Mouse (Mus musculus) bone marrow macrophage, adult 2 months (primary cell): ENCODE measurements at regions not wholly inside any gene's neighbourhood (a gene's known extent, or its start where the extent isn't known, plus 50 kb on each side); places are given as distances from the start of the nearest gene placed in this dataset.

Experiments used
- CTCF ChIP-seq: IDR thresholded peaks from 2 replicates; pipeline ENCODE4 v1.5.1; 2012; ENCODE audit warnings: low read depth, mild to moderate bottlenecking, low read length, moderate library complexity
- POLR2A ChIP-seq: IDR thresholded peaks from 2 replicates; pipeline ENCODE4 v1.6.1; 2012; ENCODE audit warnings: mild to moderate bottlenecking, low read depth, low read length, borderline replicate concordance

DNA sequence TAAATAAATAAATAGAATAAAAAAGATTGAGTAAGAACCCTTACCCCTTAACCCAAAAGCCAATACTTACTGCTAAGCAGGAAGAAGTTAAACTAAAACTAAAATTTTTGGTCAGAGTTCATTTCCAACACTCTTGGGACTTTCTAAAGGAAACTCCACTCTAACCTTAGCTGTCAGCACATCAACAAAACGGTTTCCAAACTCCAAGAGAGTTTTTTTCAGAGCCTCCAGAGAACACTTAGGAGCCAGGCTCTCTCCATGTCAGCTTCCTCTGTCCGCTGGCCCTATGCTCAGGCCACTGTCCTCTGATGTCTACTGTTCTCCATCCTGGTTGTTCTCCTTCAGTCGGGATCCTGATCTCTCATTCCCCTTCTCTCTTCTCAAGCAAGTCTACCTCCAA, 241.1 kb upstream of the Nt5e start:
- TF ChIP-seq CTCF (no peak), POLR2A (no peak)
